Mouse (Mus musculus): ENCODE results near the gene Cenph.
A peak's percentile ranks its signal among the peaks of the same experiment; 100 is the strongest.
"Not testable (repeated sequence)": the region's sequence is repeated elsewhere in the genome, so short reads cannot be mapped to it uniquely, and the experiment has no call there.

The Cenph gene

GRCm38 (mm10) chr13:100775252-100776055, at the start of gene Cenph:
Cenph (minus strand) TSS chr13:100775899.
- DNase-seq (ENCODE audit: low read depth), result peak; percentile 92

GRCm38 (mm10) chr13:100824916-100825315, 49.2 kb upstream of the Cenph start:
- no peak for DNase-seq (ENCODE audit: low read depth)

- no peak for DNase-seq (ENCODE audit: low read depth)
These were observed 48.6 kb upstream of the Cenph start for GRCm38 (mm10) chr13:100824306-100824705.

- DNase-seq (ENCODE audit: low read depth), result no peak
These were observed 48.2 kb upstream of the Cenph start for GRCm38 (mm10) chr13:100823863-100824262.

- no peak for DNase-seq (ENCODE audit: low read depth)
These were observed 38.8 kb upstream of the Cenph start for GRCm38 (mm10) chr13:100814451-100814850.

GRCm38 (mm10) chr13:100805776-100806175, 30.1 kb upstream of the Cenph start:
- DNase-seq (ENCODE audit: low read depth), result no peak

GRCm38 (mm10) chr13:100797171-100797570, 21.5 kb upstream of the Cenph start:
- DNase-seq (ENCODE audit: low read depth), result no peak

- DNase-seq (ENCODE audit: low read depth), result no peak
These were observed 13.4 kb upstream of the Cenph start for GRCm38 (mm10) chr13:100789083-100789482.

- DNase-seq (ENCODE audit: low read depth), result not testable (repeated sequence)
These were observed 12.4 kb upstream of the Cenph start for GRCm38 (mm10) chr13:100788057-100788456.

- DNase-seq (ENCODE audit: low read depth), result no peak
These were observed 11.8 kb upstream of the Cenph start for GRCm38 (mm10) chr13:100787316-100788010.

- peak; percentile 95 for DNase-seq (ENCODE audit: low read depth)
These were observed 10.7 kb upstream of the Cenph start, which contains the start of gene Ccnb1 for GRCm38 (mm10) chr13:100786414-100786867. Ccnb1 (minus strand) TSS chr13:100786570.

GRCm38 (mm10) chr13:100785806-100786413, 10.2 kb upstream of the Cenph start:
- DNase-seq (ENCODE audit: low read depth), result peak; percentile 14

- DNase-seq (ENCODE audit: low read depth), result no peak
These were observed 1.8 kb upstream of the Cenph start for GRCm38 (mm10) chr13:100777491-100777890.

GRCm38 (mm10) chr13:100776710-100777109, 1.0 kb upstream of the Cenph start:
- no peak for DNase-seq (ENCODE audit: low read depth)

GRCm38 (mm10) chr13:100776056-100776419, 339 bp upstream of the Cenph start:
- DNase-seq (ENCODE audit: low read depth), result no peak

- DNase-seq (ENCODE audit: low read depth), result no peak
These were observed 995 bp downstream of the Cenph start for GRCm38 (mm10) chr13:100774704-100775103.

- no peak for DNase-seq (ENCODE audit: low read depth)
These were observed 20.4 kb downstream of the Cenph start for GRCm38 (mm10) chr13:100755329-100755728.

- DNase-seq (ENCODE audit: low read depth), result no peak
These were observed 21.5 kb downstream of the Cenph start for GRCm38 (mm10) chr13:100754186-100754585.

GRCm38 (mm10) chr13:100753011-100753410, 22.7 kb downstream of the Cenph start:
- DNase-seq (ENCODE audit: low read depth), result no peak

GRCm38 (mm10) chr13:100752529-100752928, 23.2 kb downstream of the Cenph start:
- no peak for DNase-seq (ENCODE audit: low read depth)

- no peak for DNase-seq (ENCODE audit: low read depth)
These were observed 24.3 kb downstream of the Cenph start for GRCm38 (mm10) chr13:100751402-100751801.

GRCm38 (mm10) chr13:100750799-100751198, 24.9 kb downstream of the Cenph start:
- no peak for DNase-seq (ENCODE audit: low read depth)

- DNase-seq (ENCODE audit: low read depth), result no peak
These were observed 27.1 kb downstream of the Cenph start for GRCm38 (mm10) chr13:100748638-100749037.

All from NIH3T3 (cell line).